Mouse (Mus musculus): ENCODE results near the gene Atg16l2.

DNA sequence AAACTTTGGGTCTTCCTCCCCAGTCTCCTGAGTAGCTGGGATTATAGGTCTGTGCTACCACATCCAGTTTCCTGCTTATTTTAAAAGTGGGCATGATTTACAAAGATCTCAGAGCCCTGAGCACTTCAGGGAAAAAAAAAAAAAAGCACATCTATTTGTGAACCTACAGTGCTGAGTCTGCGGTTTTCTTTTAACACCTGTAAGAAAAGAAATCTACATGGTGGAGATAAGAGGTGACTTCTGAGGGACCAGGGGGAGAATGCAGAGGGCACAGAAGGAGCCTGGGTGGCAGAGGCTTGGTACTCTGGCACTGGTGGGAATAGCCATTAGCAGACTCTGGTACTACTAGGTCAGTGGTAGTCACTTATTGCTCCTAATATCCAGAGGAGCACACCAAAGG lies 17.7 kb upstream of the Atg16l2 start:
- TF ChIP-seq CTCF (IDR thresholded peaks at IDR 0.05; ENCODE audit: insufficient read depth, low read depth, low read length) (no peak), POLR2A (IDR thresholded peaks at IDR 0.05; ENCODE audit: insufficient read depth, low read depth, low read length) (no peak)
